Mouse (Mus musculus): ENCODE measurements at regions not wholly inside any gene's neighbourhood (a gene's known extent, or its start where the extent isn't known, plus 50 kb on each side); places are given as distances from the start of the nearest gene placed in this dataset.

- TF ChIP-seq GATA1 (IDR thresholded peaks at IDR 0.05; ENCODE audit: borderline replicate concordance, low read length) (no peak), FLI1 (IDR thresholded peaks at IDR 0.05; ENCODE audit: low read length) (no peak)
These were observed 165.5 kb downstream of the Icos start for GRCm38 (mm10) chr1:61143030-61143753.

Measured in megakaryocyte, embryonic 14.5 days (primary cell).